Mouse (Mus musculus): ENCODE data around the gene Pdcd1lg2. TPM values are rescaled to one million over a fixed set of nuclear protein-coding genes. Genes with fewer than 3 reads are reported as not detected.

The Pdcd1lg2 gene
- total RNA-seq, 2 experiments from 2014 or later, result not detected

GRCm38 (mm10) chr19:29463645-29464395, 53.1 kb downstream of the Pdcd1lg2 start:
- intact Hi-C loops (cut with DNase I), result no loop called here
- no peak for DNase-seq

- no peak for DNase-seq
- intact Hi-C loops (cut with DNase I), result no loop called here
Observed at GRCm38 (mm10) chr19:29466819-29467218, 56.1 kb downstream of the Pdcd1lg2 start.

- DNase-seq, result peak; percentile 72 to 77
- intact Hi-C loops (cut with DNase I), result no loop called here
Observed at GRCm38 (mm10) chr19:29468941-29469685, 58.4 kb downstream of the Pdcd1lg2 start.

GRCm38 (mm10) chr19:29469686-29470254, 59.1 kb downstream of the Pdcd1lg2 start:
- intact Hi-C loops (cut with DNase I), result loop anchor here (2.0 kb wide), 1 partner anchor 31 kb away; no protein-coding TSS in a partner anchor
- DNase-seq, result peak in 1 of 2 experiments; percentile 25

- intact Hi-C loops (cut with DNase I), result loop anchor here (2.0 kb wide), 1 partner anchor 30 kb away; no protein-coding TSS in a partner anchor
- peak; percentile 82 to 84 for DNase-seq
Observed at GRCm38 (mm10) chr19:29470652-29471051, 59.9 kb downstream of the Pdcd1lg2 start.

GRCm38 (mm10) chr19:29472424-29472823, 61.7 kb downstream of the Pdcd1lg2 start:
- intact Hi-C loops (cut with DNase I), result no loop called here
- no peak for DNase-seq

GRCm38 (mm10) chr19:29472946-29473345, 62.2 kb downstream of the Pdcd1lg2 start:
- intact Hi-C loops (cut with DNase I), result no loop called here

GRCm38 (mm10) chr19:29474803-29475202, 64.1 kb downstream of the Pdcd1lg2 start:
- intact Hi-C loops (cut with DNase I), result no loop called here
- no peak for DNase-seq

More at GRCm38 (mm10) chr19:29472946-29473345, 62.2 kb downstream of the Pdcd1lg2 start:
- DNase-seq, result no peak

- intact Hi-C loops (cut with DNase I), result no loop called here
- DNase-seq, result no peak
Observed at GRCm38 (mm10) chr19:29475210-29475620, 64.5 kb downstream of the Pdcd1lg2 start.

GRCm38 (mm10) chr19:29478598-29478997, 67.9 kb downstream of the Pdcd1lg2 start:
- no peak for DNase-seq
- intact Hi-C loops (cut with DNase I), result no loop called here

- intact Hi-C loops (cut with DNase I), result no loop called here
- DNase-seq, result no peak
Observed at GRCm38 (mm10) chr19:29481578-29481977, 70.9 kb downstream of the Pdcd1lg2 start.

- no peak for DNase-seq
- intact Hi-C loops (cut with DNase I), result no loop called here
Observed at GRCm38 (mm10) chr19:29482148-29482547, 71.4 kb downstream of the Pdcd1lg2 start.

GRCm38 (mm10) chr19:29482637-29483036, 71.9 kb downstream of the Pdcd1lg2 start:
- intact Hi-C loops (cut with DNase I), result no loop called here

GRCm38 (mm10) chr19:29483386-29483785, 72.7 kb downstream of the Pdcd1lg2 start:
- intact Hi-C loops (cut with DNase I), result no loop called here
- DNase-seq, result no peak

More at GRCm38 (mm10) chr19:29482637-29483036, 71.9 kb downstream of the Pdcd1lg2 start:
- no peak for DNase-seq

- intact Hi-C loops (cut with DNase I), result no loop called here
- peak in 1 of 2 experiments; percentile 22 for DNase-seq
Observed at GRCm38 (mm10) chr19:29484537-29484936, 73.8 kb downstream of the Pdcd1lg2 start.

- intact Hi-C loops (cut with DNase I), result no loop called here
- no peak for DNase-seq
Observed at GRCm38 (mm10) chr19:29485257-29485948, 74.7 kb downstream of the Pdcd1lg2 start.

GRCm38 (mm10) chr19:29486545-29487206, 76.0 kb downstream of the Pdcd1lg2 start:
- DNase-seq, result no peak
- intact Hi-C loops (cut with DNase I), result no loop called here

- intact Hi-C loops (cut with DNase I), result no loop called here
- no peak for DNase-seq
Observed at GRCm38 (mm10) chr19:29487326-29488072, 76.8 kb downstream of the Pdcd1lg2 start.

- intact Hi-C loops (cut with DNase I), result no loop called here
- no peak for DNase-seq
Observed at GRCm38 (mm10) chr19:29488073-29488390, 77.3 kb downstream of the Pdcd1lg2 start.

GRCm38 (mm10) chr19:29488420-29488819, 77.7 kb downstream of the Pdcd1lg2 start:
- intact Hi-C loops (cut with DNase I), result no loop called here
- DNase-seq, result no peak
